8 mouse cellular contexts compared by ENCODE assay signal in genomic region chr11:101553354-101553930, GRCm38 (mm10). TPM values are rescaled to one million over a fixed set of nuclear protein-coding genes. Genes with fewer than 3 reads are reported as not detected.
DNase-seq lines count a peak whose midpoint lies in the region; ATAC-seq lines count a peak whose summit lies in the region.

No protein-coding gene starts in this region.

- peak overlapping the region; percentile 92 for H3K4me3 ChIP-seq in kidney, embryonic 14.5 days (ENCODE audit: low read length)
- peak overlapping the region; percentile 78 for H3K4me3 ChIP-seq in brown adipose tissue, adult 24 weeks (ENCODE audit: insufficient read depth, low read depth, low read length)
- peak overlapping the region; percentile 85 for H3K4me3 ChIP-seq in hindbrain, embryonic 10.5 days

- H3K4me2 ChIP-seq in kidney, embryonic 14.5 days (replicated peaks; ENCODE audit: low read depth, low read length), result peak overlapping the region; percentile 54

- H3K27me3 ChIP-seq in kidney, embryonic 14.5 days (ENCODE audit: control insufficient read depth, insufficient read depth, low read length), result no peaks in the 10 kb centered on the region
- H3K27me3 ChIP-seq in hindbrain, embryonic 10.5 days (ENCODE audit: insufficient read depth, poor library complexity, severe bottlenecking), result no peaks in the 10 kb centered on the region

- H3K36me3 ChIP-seq in kidney, embryonic 14.5 days (ENCODE audit: control insufficient read depth, insufficient read depth, low read length), result peaks cover 33% of the 10 kb centered on the region; the same call in 1 of the 2 replicates
- H3K36me3 ChIP-seq in hindbrain, embryonic 10.5 days, result peaks cover 48% of the 10 kb centered on the region

- H3K9ac ChIP-seq in kidney, embryonic 14.5 days (ENCODE audit: low read depth, low read length), result peak overlapping the region; percentile 80

- intact Hi-C loops in left cerebral cortex, postnatal 4 days (cut with DNase I), result no loop called here

- H3K27ac ChIP-seq in kidney, embryonic 14.5 days (ENCODE audit: low read depth, low read length), result peak overlapping the region; percentile 89
- H3K27ac ChIP-seq in brown adipose tissue, adult 24 weeks (replicated peaks; ENCODE audit: low read depth, low read length), result peak overlapping the region; percentile 72
- H3K27ac ChIP-seq in hindbrain, embryonic 10.5 days, result peak overlapping the region; percentile 98

- no peak for ATAC-seq in kidney, embryonic 14.5 days (ENCODE audit: low FRiP score, low TSS enrichment)

- 13% methylated on average over 8 of the region's 8 CpGs for WGBS in kidney, embryonic 14.5 days
- WGBS in hindbrain, embryonic 10.5 days, result 30% methylated on average over 8 of the region's 8 CpGs

- peaks cover 5% of the 10 kb centered on the region for H3K4me1 ChIP-seq in kidney, embryonic 14.5 days (ENCODE audit: control insufficient read depth, insufficient read depth, low read length)
- H3K4me1 ChIP-seq in brown adipose tissue, adult 24 weeks (ENCODE audit: control insufficient read depth, insufficient read depth, insufficient read length, low read length), result peaks cover 5% of the 10 kb centered on the region; the same call in 1 of the 2 replicates
- H3K4me1 ChIP-seq in hindbrain, embryonic 10.5 days (replicated peaks), result peaks cover 27% of the 10 kb centered on the region

- H3K9me3 ChIP-seq in kidney, embryonic 14.5 days (ENCODE audit: control insufficient read depth, low read length), result no peaks in the 10 kb centered on the region
- no peaks in the 10 kb centered on the region for H3K9me3 ChIP-seq in hindbrain, embryonic 10.5 days

- no peak for DNase-seq in kidney, postnatal 10 days
- DNase-seq in hindbrain, embryonic 10.5 days (ENCODE audit: low spot score), result no peak
- DNase-seq in lung, postnatal 36 days, result peak; percentile 33
- DNase-seq in thymus, postnatal 4 days, result no peak
- DNase-seq in cerebellum, postnatal 25 days, result no peak
- no peak for DNase-seq in left cerebral cortex, postnatal 4 days

RNA-seq across cellular contexts. Expression of gene Nbr1, which starts 1.5 kb away (rescaled TPM):
- polyA plus RNA-seq in kidney, embryonic 14.5 days (2014; fragmentation: Nextera tagmentation; extraction: Ambion mirVana), result 30.8 and 63.9 TPM in 2 replicates
- 125 and 139 TPM in 2 replicates for polyA plus RNA-seq in brown adipose tissue, adult 24 weeks (2012; ENCODE audit: insufficient read depth, insufficient read length, missing spikeins)
- 71.0 and 81.8 TPM in 2 replicates for polyA plus RNA-seq in hindbrain, embryonic 10.5 days (2016; fragmentation: Nextera tagmentation; extraction: Ambion mirVana)
- 100 to 1,000 TPM; 109 to 157 TPM for total RNA-seq in left cerebral cortex, postnatal 4 days (2021)

RNA-seq across cellular contexts. Expression of gene Brca1, which starts 1.7 kb away (rescaled TPM):
- 8.7 and 22.0 TPM in 2 replicates for polyA plus RNA-seq in kidney, embryonic 14.5 days (2014; fragmentation: Nextera tagmentation; extraction: Ambion mirVana)
- polyA plus RNA-seq in brown adipose tissue, adult 24 weeks (2012; ENCODE audit: insufficient read depth, insufficient read length, missing spikeins), result 0.48 TPM in 1 of 2 replicates, not detected in the other
- 16.1 and 25.3 TPM in 2 replicates for polyA plus RNA-seq in hindbrain, embryonic 10.5 days (2016; fragmentation: Nextera tagmentation; extraction: Ambion mirVana)
- 1 to 10 TPM; 2.8 to 3.3 TPM for total RNA-seq in left cerebral cortex, postnatal 4 days (2021)

RNA-seq across cellular contexts. Expression of gene Tmem106a, which starts 28.6 kb away (rescaled TPM):
- polyA plus RNA-seq in kidney, embryonic 14.5 days (2014; fragmentation: Nextera tagmentation; extraction: Ambion mirVana), result 3.8 and 4.8 TPM in 2 replicates
- 31.8 and 39.5 TPM in 2 replicates for polyA plus RNA-seq in brown adipose tissue, adult 24 weeks (2012; ENCODE audit: insufficient read depth, insufficient read length, missing spikeins)
- 1.7 and 4.3 TPM in 2 replicates for polyA plus RNA-seq in hindbrain, embryonic 10.5 days (2016; fragmentation: Nextera tagmentation; extraction: Ambion mirVana)
- 1 to 10 TPM; 1.5 to 3.5 TPM for total RNA-seq in left cerebral cortex, postnatal 4 days (2021)

RNA-seq across cellular contexts. Expression of gene Gm11634, which starts 45.6 kb away (rescaled TPM):
- not detected in 2 replicates for polyA plus RNA-seq in kidney, embryonic 14.5 days (2014; fragmentation: Nextera tagmentation; extraction: Ambion mirVana)
- polyA plus RNA-seq in brown adipose tissue, adult 24 weeks (2012; ENCODE audit: insufficient read depth, insufficient read length, missing spikeins), result not detected in 2 replicates
- not detected in 2 replicates for polyA plus RNA-seq in hindbrain, embryonic 10.5 days (2016; fragmentation: Nextera tagmentation; extraction: Ambion mirVana)
- total RNA-seq in left cerebral cortex, postnatal 4 days (2021), result not detected
